Mouse (Mus musculus) CH12.LX (cell line): ENCODE measurements around the gene Ctcfl. TPM values are rescaled to one million over a fixed set of nuclear protein-coding genes. Genes with fewer than 3 reads are reported as not detected.
"Not testable (repeated sequence)": the region's sequence is repeated elsewhere in the genome, so short reads cannot be mapped to it uniquely, and the experiment has no call there.

Experiments used
- DNase-seq: peaks from one replicate; pipeline ENCODE4 v3.0.0-alpha.2; 2013; ENCODE audit errors: extremely low read depth
- H3K27ac ChIP-seq: 2 replicates; pipeline ENCODE4 v1.5.1; 2012; ENCODE audit warnings: low read depth, mild to moderate bottlenecking, control low read depth, moderate library complexity; ENCODE audit not compliant: insufficient read depth
- H3K27me3 ChIP-seq: replicated peaks from 2 replicates; pipeline ENCODE3; 2012; ENCODE audit warnings: inconsistent platforms
- H3K36me3 ChIP-seq, 2 experiments: replicated peaks in 1 of 2; 2 replicates each; pipeline versions ENCODE3 to v1.6.1; 2012; ENCODE audit warnings: inconsistent platforms in 1 of 2, low read length in 1 of 2, mild to moderate bottlenecking in 1 of 2, mixed read lengths in 1 of 2, moderate library complexity in 1 of 2; ENCODE audit not compliant: control insufficient read depth in 1 of 2, insufficient read depth in 1 of 2
- H3K4me1 ChIP-seq, 2 experiments: 2 replicates each; pipeline ENCODE4 v1.6.1; 2012; ENCODE audit warnings: inconsistent platforms in 1 of 2, moderate library complexity in 1 of 2; ENCODE audit not compliant: insufficient read depth in 2 of 2, control insufficient read depth in 1 of 2
- H3K4me2 ChIP-seq: 2 replicates; pipeline ENCODE4 v1.6.1; 2012; ENCODE audit warnings: low read depth, mild to moderate bottlenecking, control low read depth; ENCODE audit not compliant: poor library complexity, insufficient read depth, severe bottlenecking
- H3K4me3 ChIP-seq, 3 experiments: fragments of 150-350 bp in 1 of 3; sonication (generic) in 1 of 3; replicated peaks in 1 of 3; 2 replicates each; pipeline versions ENCODE3 to v1.5.1; 2011 to 2012; ENCODE audit warnings: low read depth in 2 of 3, low read length in 2 of 3, mild to moderate bottlenecking in 2 of 3, moderate library complexity in 2 of 3, control low read depth in 1 of 3, improper control_type of control experiment in 1 of 3, inconsistent platforms in 1 of 3, mixed read lengths in 1 of 3; ENCODE audit not compliant: poor library complexity in 1 of 3
- H3K79me2 ChIP-seq: replicated peaks from 2 replicates; pipeline ENCODE4 v1.6.1; 2012; ENCODE audit warnings: mild to moderate bottlenecking, moderate library complexity; ENCODE audit not compliant: control insufficient read depth, poor library complexity, insufficient read depth, severe bottlenecking; ENCODE audit errors: extremely low read depth
- H3K9ac ChIP-seq: 2 replicates; pipeline ENCODE4 v1.6.1; 2012; ENCODE audit warnings: low read depth, mild to moderate bottlenecking, control low read depth, moderate library complexity; ENCODE audit not compliant: insufficient read depth
- H3K9me3 ChIP-seq: replicated peaks from 2 replicates; pipeline ENCODE3; 2012; ENCODE audit warnings: low read length, inconsistent platforms, mixed read lengths
- CHD1 ChIP-seq: IDR thresholded peaks from 2 replicates; pipeline ENCODE4 v1.6.1; 2012; ENCODE audit warnings: low read depth, low read length, improper control_type of control experiment, inconsistent platforms
- CHD2 ChIP-seq: IDR thresholded peaks from 2 replicates; pipeline ENCODE4 v1.6.1; 2011; ENCODE audit warnings: low read length, improper control_type of control experiment
- CTCF ChIP-seq, 2 experiments: IDR thresholded peaks in 1 of 2; conservative IDR thresholded peaks in 1 of 2; 2 replicates each; pipeline ENCODE4 v1.5.1; 2011 to 2012; ENCODE audit warnings: low read depth in 2 of 2, low read length in 2 of 2, improper control_type of control experiment in 1 of 2, inconsistent platforms in 1 of 2, mild to moderate bottlenecking in 1 of 2, moderate library complexity in 1 of 2
- E2F4 ChIP-seq: IDR thresholded peaks from 2 replicates; pipeline ENCODE4 v1.6.1; 2011; ENCODE audit warnings: low read depth, low read length, improper control_type of control experiment; ENCODE audit not compliant: insufficient replicate concordance
- ELF1 ChIP-seq: IDR thresholded peaks from 2 replicates; pipeline ENCODE4 v1.6.1; 2014; ENCODE audit warnings: low read depth, mild to moderate bottlenecking, inconsistent platforms, low read length, improper control_type of control experiment
- ETS1 ChIP-seq: conservative IDR thresholded peaks from 2 replicates; pipeline ENCODE4 v1.6.1; 2012; ENCODE audit warnings: low read depth, mild to moderate bottlenecking, inconsistent platforms, low read length, improper control_type of control experiment, moderate library complexity
- GABPA ChIP-seq: IDR thresholded peaks from 2 replicates; pipeline ENCODE4 v1.6.1; 2012; ENCODE audit warnings: low read depth, low read length, improper control_type of control experiment, inconsistent platforms; ENCODE audit not compliant: insufficient replicate concordance
- HCFC1 ChIP-seq: IDR thresholded peaks from 2 replicates; pipeline ENCODE4 v1.6.1; 2012; ENCODE audit warnings: low read depth, mild to moderate bottlenecking, inconsistent platforms, low read length, improper control_type of control experiment
- JUN ChIP-seq: IDR thresholded peaks from 2 replicates; pipeline ENCODE4 v1.6.1; 2011; ENCODE audit warnings: low read depth, mild to moderate bottlenecking, low read length, improper control_type of control experiment, moderate library complexity; ENCODE audit not compliant: insufficient read depth
- KAT2A ChIP-seq: IDR thresholded peaks from 2 replicates; pipeline ENCODE4 v1.6.1; 2012; ENCODE audit warnings: low read length, improper control_type of control experiment, inconsistent platforms; ENCODE audit not compliant: insufficient replicate concordance
- NELFE ChIP-seq: IDR thresholded peaks from 2 replicates; pipeline ENCODE4 v1.6.1; 2011; ENCODE audit warnings: low read depth, low read length, improper control_type of control experiment
- PAX5 ChIP-seq: IDR thresholded peaks from 2 replicates; pipeline ENCODE4 v1.6.1; 2012; ENCODE audit warnings: low read length, inconsistent platforms, mixed read lengths
- SIN3A ChIP-seq: IDR thresholded peaks from 2 replicates; pipeline ENCODE4 v1.6.1; 2012; ENCODE audit warnings: low read length, improper control_type of control experiment, inconsistent platforms
- SMC3 ChIP-seq: IDR thresholded peaks from 2 replicates; pipeline ENCODE4 v1.6.1; 2011; ENCODE audit warnings: low read depth, low read length, improper control_type of control experiment
- TBP ChIP-seq: conservative IDR thresholded peaks from 2 replicates; pipeline ENCODE4 v1.6.1; 2011; ENCODE audit warnings: low read depth, low read length, improper control_type of control experiment
- TCF12 ChIP-seq: IDR thresholded peaks from 2 replicates; pipeline ENCODE4 v1.6.1; 2014; ENCODE audit warnings: low read depth, mild to moderate bottlenecking, inconsistent platforms, low read length, improper control_type of control experiment
- UBTF ChIP-seq: IDR thresholded peaks from 2 replicates; pipeline ENCODE4 v1.6.1; 2012; ENCODE audit warnings: low read depth, mild to moderate bottlenecking, inconsistent platforms, low read length, improper control_type of control experiment, moderate library complexity
- USF1 ChIP-seq: IDR thresholded peaks from 2 replicates; pipeline ENCODE4 v1.6.1; 2014; ENCODE audit warnings: low read depth, mild to moderate bottlenecking, inconsistent platforms, low read length, improper control_type of control experiment
- ZC3H11A ChIP-seq: IDR thresholded peaks from 2 replicates; pipeline ENCODE4 v1.6.1; 2012; ENCODE audit warnings: low read depth, mild to moderate bottlenecking, inconsistent platforms, low read length, improper control_type of control experiment
- ZKSCAN1 ChIP-seq: IDR thresholded peaks from 2 replicates; pipeline ENCODE4 v1.6.1; 2012; ENCODE audit warnings: low read depth, inconsistent platforms, low read length, improper control_type of control experiment, borderline replicate concordance
- dilution Hi-C: fragments of 300-500 bp; cut with MboI; formaldehyde crosslinking; loops from 2 replicates; pipeline ENCODE4 v1.14.3; 2020; ENCODE audit warnings: low sequenced_read_pairs; ENCODE audit not compliant: extremely low pct_unique_long_range_greater_than_20kb, extremely low pct_ligation_motif_present
- in situ Hi-C: fragments of 300-500 bp; cut with MboI; formaldehyde crosslinking; loops from 3 replicates; pipeline ENCODE4 v1.14.3; 2019; ENCODE audit warnings: low sequenced_read_pairs, low pct_ligation_motif_present, low pct_unique_long_range_greater_than_20kb, mixed read lengths
- polyA plus RNA-seq: library from polyadenylated mRNA; unstranded; fragments of >175 nt; gene quantifications from 2 replicates; pipeline ENCODE4 v1.2.1, GENCODE M21; 2012; ENCODE audit warnings: low read depth; ENCODE audit not compliant: insufficient read length
- total RNA-seq, 2 experiments: library from RNA; depleted of rRNA; stranded (reverse); fragments of 300-350 nt in 1 of 2; fragments of >200 nt in 1 of 2; gene quantifications; 2 replicates each; pipeline ENCODE4 v1.2.3; 2012 to 2014

Ctcfl gene
- total and polyA plus RNA-seq, 3 experiments, result 0.11 TPM; not detected in 2

DNA sequence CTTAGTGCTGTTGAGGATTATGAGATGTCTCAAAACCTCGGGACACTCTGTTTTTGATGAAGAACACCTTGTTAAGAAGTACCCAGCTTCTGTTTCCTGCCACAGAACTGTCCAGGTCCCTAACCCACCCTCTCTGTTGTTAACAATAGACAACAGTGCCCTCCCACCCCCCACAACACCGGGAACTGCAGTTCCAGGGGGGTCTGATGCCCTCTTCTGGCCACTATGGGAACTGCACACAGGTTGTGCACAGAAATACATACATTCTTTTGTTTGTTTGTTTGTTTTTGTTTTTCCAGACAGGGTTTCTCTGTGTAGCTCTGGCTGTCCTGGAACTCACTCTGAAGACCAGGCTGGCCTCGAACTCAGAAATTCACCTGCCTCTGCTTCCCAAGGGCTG is 5.5 kb downstream of the Ctcfl start:
- H3K4me1 ChIP-seq, H3K79me2 ChIP-seq, in situ Hi-C loops, H3K9me3 ChIP-seq, H3K27ac ChIP-seq, H3K4me2 ChIP-seq, DNase-seq, H3K9ac ChIP-seq, H3K4me3 ChIP-seq, H3K36me3 ChIP-seq, dilution Hi-C loops: not testable (repeated sequence)
- H3K27me3 ChIP-seq, result peaks cover 33% of the 10 kb centered on the region
- peak; percentile 18 to 23; a peak in 2 of 4 replicates for TF ChIP-seq CTCF (conservative IDR thresholded peaks at IDR 0.05 in 1 of 2, IDR thresholded peaks at IDR 0.05 in 1 of 2; ENCODE audit: low read depth in 2 of 2, low read length in 2 of 2)

DNA sequence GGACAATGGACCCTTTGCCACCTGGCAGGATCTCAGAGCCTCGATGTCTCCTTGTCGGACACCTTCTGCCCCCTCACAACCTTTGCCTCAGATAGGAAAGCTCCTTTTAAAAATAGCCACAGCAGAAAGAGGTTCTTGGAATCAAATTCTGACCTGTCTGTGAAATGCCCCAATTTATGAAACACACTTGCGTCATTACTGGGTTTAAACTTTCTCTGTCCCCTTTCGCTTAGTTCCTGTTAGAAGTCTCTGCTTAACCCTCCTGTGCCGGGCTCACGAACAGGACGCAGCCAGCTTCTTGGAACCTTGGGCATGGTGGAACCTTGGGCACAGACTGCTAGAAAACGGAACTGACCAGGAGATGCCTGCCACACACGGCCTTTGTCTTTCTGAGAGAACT is 8.8 kb downstream of the Ctcfl start:
- no peak overlapping the region for H3K27ac ChIP-seq
- no peaks in the 10 kb centered on the region for H3K4me1 ChIP-seq
- no peak overlapping the region for H3K9ac ChIP-seq
- no peak for TF ChIP-seq TBP
- TF ChIP-seq KAT2A, result no peak
- no peak for TF ChIP-seq JUN
- TF ChIP-seq PAX5, result no peak
- no peak for TF ChIP-seq SIN3A
- TF ChIP-seq ETS1, result no peak
- TF ChIP-seq ELF1, result no peak
- TF ChIP-seq E2F4, result no peak
- no peak for TF ChIP-seq SMC3
- no peak for TF ChIP-seq ZKSCAN1
- TF ChIP-seq USF1, result no peak
- TF ChIP-seq CTCF (conservative IDR thresholded peaks at IDR 0.05 in 1 of 2, IDR thresholded peaks at IDR 0.05 in 1 of 2; ENCODE audit: low read depth in 2 of 2, low read length in 2 of 2), result no peak
- TF ChIP-seq UBTF, result no peak
- no peak for TF ChIP-seq NELFE
- TF ChIP-seq CHD1, result no peak
- no peak for TF ChIP-seq GABPA
- no peak for TF ChIP-seq TCF12
- TF ChIP-seq HCFC1, result no peak
- no peak for TF ChIP-seq CHD2
- no peak for TF ChIP-seq ZC3H11A
- no peak for DNase-seq
- in situ Hi-C loops (no loop called here), dilution Hi-C loops (no loop called here)
- no peaks in the 10 kb centered on the region for H3K79me2 ChIP-seq
- peaks cover 8% of the 10 kb centered on the region for H3K9me3 ChIP-seq
- peaks cover 39% of the 10 kb centered on the region for H3K27me3 ChIP-seq
- no peaks in the 10 kb centered on the region for H3K36me3 ChIP-seq
- no peak overlapping the region for H3K4me3 ChIP-seq
- H3K4me2 ChIP-seq, result no peak overlapping the region
